Mouse (Mus musculus) ES-E14 (cell line): ENCODE measurements around the gene Enpp1. TPM values are rescaled to one million over a fixed set of nuclear protein-coding genes. Genes with fewer than 3 reads are reported as not detected.

Experiments
- DNase-seq: peaks from one replicate; pipeline ENCODE4 v3.0.0-alpha.2; 2013; ENCODE audit warnings: low read depth, low spot score
- H3K27ac ChIP-seq: 2 replicates; pipeline ENCODE4 v1.5.1; 2012; ENCODE audit warnings: low read depth, mild to moderate bottlenecking, low read length, moderate library complexity, mixed read lengths; ENCODE audit not compliant: poor library complexity, insufficient read depth, severe bottlenecking
- H3K36me3 ChIP-seq: 2 replicates; pipeline ENCODE4 v1.6.1; 2012; ENCODE audit warnings: mild to moderate bottlenecking, low read length, moderate library complexity, mixed read lengths; ENCODE audit not compliant: control insufficient read depth, poor library complexity, insufficient read depth, severe bottlenecking
- H3K4me1 ChIP-seq, 2 experiments: fragments of 150-350 bp in 1 of 2; sonication (generic) in 1 of 2; 2 replicates each; pipeline ENCODE4 v1.6.1; 2012; ENCODE audit warnings: low read length in 2 of 2, mild to moderate bottlenecking in 1 of 2, mixed read lengths in 1 of 2; ENCODE audit not compliant: control insufficient read depth in 2 of 2, insufficient read depth in 2 of 2, poor library complexity in 1 of 2
- H3K4me3 ChIP-seq, 2 experiments: fragments of 150-350 bp in 1 of 2; sonication (generic) in 1 of 2; 2 replicates each; pipeline ENCODE4 v1.5.1; 2012; ENCODE audit warnings: low read length in 2 of 2, low read depth in 1 of 2, mild to moderate bottlenecking in 1 of 2, mixed read lengths in 1 of 2; ENCODE audit not compliant: insufficient read depth in 1 of 2, poor library complexity in 1 of 2, severe bottlenecking in 1 of 2
- H3K9ac ChIP-seq: 2 replicates; pipeline ENCODE4 v1.6.1; 2012; ENCODE audit warnings: low read depth, mild to moderate bottlenecking, low read length, mixed read lengths; ENCODE audit not compliant: poor library complexity, insufficient read depth, severe bottlenecking
- H3K9me3 ChIP-seq: fragments of 150-350 bp; sonication (generic); 2 replicates; pipeline ENCODE4 v1.6.1; 2012; ENCODE audit warnings: low read depth, mild to moderate bottlenecking, low read length; ENCODE audit not compliant: control insufficient read depth, insufficient read depth
- CHD2 ChIP-seq: IDR thresholded peaks from 2 replicates; pipeline ENCODE4 v1.6.1; 2014; ENCODE audit warnings: mild to moderate bottlenecking, low read depth, low read length, inconsistent platforms
- HCFC1 ChIP-seq: IDR thresholded peaks from 2 replicates; pipeline ENCODE4 v1.6.1; 2012; ENCODE audit warnings: low read length, inconsistent platforms, borderline replicate concordance; ENCODE audit not compliant: insufficient read depth
- MAFK ChIP-seq: IDR thresholded peaks from 2 replicates; pipeline ENCODE4 v1.6.1; 2014; ENCODE audit warnings: mild to moderate bottlenecking, low read depth, low read length, inconsistent platforms; ENCODE audit not compliant: insufficient read depth
- ZC3H11A ChIP-seq: IDR thresholded peaks from 2 replicates; pipeline ENCODE4 v1.6.1; 2012; ENCODE audit warnings: low read depth, mild to moderate bottlenecking, inconsistent platforms, low read length, borderline replicate concordance
- ZNF384 ChIP-seq: IDR thresholded peaks from 2 replicates; pipeline ENCODE4 v1.6.1; 2012; ENCODE audit warnings: low read depth, low read length, inconsistent platforms
- in situ Hi-C, 2 experiments: fragments of 600-800 bp; cut with MboI; formaldehyde crosslinking; loops; one replicate each; pipeline ENCODE4 v1.15.1; 2025; ENCODE audit warnings: low sequenced_read_pairs in 2 of 2, inconsistent platforms in 1 of 2; ENCODE audit not compliant: unreplicated experiment in 2 of 2
- total RNA-seq: library from RNA; depleted of rRNA; stranded (reverse); fragments of 300-350 nt; gene quantifications from 2 replicates; pipeline ENCODE4 v1.2.3, GENCODE M21; 2012

The Enpp1 gene
- total RNA-seq, 1 experiment, result 0.62 TPM

DNA sequence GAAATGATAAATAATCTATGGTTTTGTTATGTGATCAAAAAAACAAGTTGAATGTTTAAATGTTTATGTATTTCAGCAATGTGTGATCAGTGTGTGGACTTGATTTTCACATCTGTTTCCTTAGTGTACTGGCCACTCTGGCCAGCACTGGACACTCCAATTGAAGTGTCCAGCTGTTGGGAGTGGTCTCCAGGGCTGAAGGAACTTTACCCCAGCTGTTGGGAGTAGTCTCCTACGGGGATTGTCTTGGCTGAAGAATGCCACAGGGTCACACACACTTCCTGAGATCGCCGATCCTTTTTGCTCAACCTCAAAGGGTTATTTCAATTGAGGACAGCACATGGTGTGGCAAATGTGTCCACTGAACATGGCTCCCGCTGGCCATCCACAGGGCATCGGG, 16.2 kb downstream of the Enpp1 start:
- no peak overlapping the region for H3K9ac ChIP-seq
- H3K4me1 ChIP-seq, result no peaks in the 10 kb centered on the region
- no peaks in the 10 kb centered on the region for H3K9me3 ChIP-seq
- DNase-seq, result no peak
- in situ Hi-C loops, result no loop called here
- H3K4me3 ChIP-seq, result no peak overlapping the region
- no peak for TF ChIP-seq CHD2
- TF ChIP-seq MAFK, result no peak
- TF ChIP-seq HCFC1, result no peak
- TF ChIP-seq ZC3H11A, result no peak
- no peak for TF ChIP-seq ZNF384
- H3K27ac ChIP-seq, result no peak overlapping the region
- H3K36me3 ChIP-seq, result no peaks in the 10 kb centered on the region

DNA sequence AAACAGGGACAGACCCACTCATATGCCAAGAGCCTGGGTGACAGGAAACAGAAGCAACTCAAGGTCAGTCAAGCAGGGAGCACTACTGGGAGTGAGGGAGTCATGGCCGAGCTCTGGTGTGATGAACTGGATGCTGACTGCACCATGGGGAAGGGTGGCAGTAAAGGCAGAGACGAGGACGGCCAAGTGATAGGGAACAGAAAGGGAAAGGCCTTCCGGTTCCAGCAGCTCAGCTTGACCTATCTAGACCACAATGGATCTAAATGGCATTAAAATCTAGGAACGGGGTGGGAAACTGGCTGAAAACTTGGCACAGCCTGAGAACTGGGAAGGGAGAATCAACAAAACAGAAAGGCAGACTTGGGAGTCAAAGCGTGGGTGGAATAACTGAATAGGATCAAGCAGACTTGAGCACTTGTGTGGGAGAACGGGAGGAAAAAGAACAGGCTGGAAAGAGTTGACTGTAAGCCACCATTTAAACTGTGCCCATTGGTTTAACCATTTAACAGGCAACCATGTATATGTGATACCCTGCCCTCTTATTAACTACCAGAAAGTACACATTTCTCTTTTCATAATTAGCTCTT, 29.3 kb downstream of the Enpp1 start:
- no peak overlapping the region for H3K9ac ChIP-seq
- in situ Hi-C loops, result no loop called here
- no peak overlapping the region for H3K27ac ChIP-seq
- H3K4me1 ChIP-seq, result peaks cover 6 to 7% of the 10 kb centered on the region in 2 experiments; a peak in 2 of 4 replicates
- no peaks in the 10 kb centered on the region for H3K9me3 ChIP-seq
- no peak for TF ChIP-seq ZNF384
- no peak for TF ChIP-seq ZC3H11A
- no peak for TF ChIP-seq HCFC1
- TF ChIP-seq MAFK, result no peak
- TF ChIP-seq CHD2, result no peak
- H3K4me3 ChIP-seq, result no peak overlapping the region
- DNase-seq, result no peak
- no peaks in the 10 kb centered on the region for H3K36me3 ChIP-seq

DNA sequence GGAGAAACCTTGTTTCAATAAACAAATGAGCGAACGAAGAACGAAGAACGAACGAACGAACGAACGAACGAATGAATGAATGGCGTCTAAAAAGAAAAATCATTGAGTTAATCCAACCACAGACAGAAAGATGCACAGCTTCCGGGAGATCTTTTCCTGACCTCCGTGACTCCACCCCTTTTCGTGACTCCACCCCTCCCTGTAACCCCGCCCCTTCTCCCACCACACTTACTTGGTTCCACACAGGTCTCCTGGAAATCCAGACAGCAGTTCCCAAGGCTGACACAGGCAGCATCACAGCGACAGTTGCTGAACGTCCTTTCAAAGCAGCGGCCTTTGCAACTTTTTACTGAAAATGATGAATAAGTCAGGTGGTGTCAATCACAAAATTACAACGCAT, 34.3 kb downstream of the Enpp1 start:
- Histone ChIP-seq H3K36me3 (no peaks in the 10 kb centered on the region), H3K4me3 (0 out of 4 replicates have a peak overlapping the region, but pooled peaks of 1 of the 2 experiments have one; percentile 12), H3K27ac (no peak overlapping the region), H3K9me3 (no peaks in the 10 kb centered on the region), H3K4me1 (no peaks in the 10 kb centered on the region), H3K9ac (no peak overlapping the region)
- TF ChIP-seq MAFK (no peak), ZNF384 (no peak), HCFC1 (no peak)
- in situ Hi-C loops, result no loop called here
- DNase-seq, result peak; percentile 20

DNA sequence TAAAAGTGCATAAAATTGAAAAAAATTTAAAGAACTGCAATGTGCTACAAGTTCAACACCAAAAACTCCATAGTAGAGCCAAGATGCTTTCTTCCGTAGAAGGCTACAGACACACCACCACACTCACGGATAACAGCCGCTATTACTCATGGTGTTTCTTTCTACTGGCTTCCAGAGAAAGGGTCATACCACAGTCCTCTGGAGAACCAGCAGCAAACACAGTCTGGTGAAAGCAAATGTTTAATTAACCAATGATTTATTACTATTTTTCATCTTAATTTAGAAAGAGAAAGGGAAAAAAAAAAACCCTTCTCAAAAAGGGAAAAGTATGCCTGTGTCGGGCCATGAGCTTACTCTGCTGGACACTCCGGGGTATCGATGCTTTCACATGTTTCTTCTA, 37.7 kb downstream of the Enpp1 start:
- DNase-seq, result no peak
- Histone ChIP-seq H3K9ac (no peak overlapping the region), H3K9me3 (no peaks in the 10 kb centered on the region), H3K4me1 (no peaks in the 10 kb centered on the region), H3K4me3 (no peak overlapping the region), H3K27ac (no peak overlapping the region), H3K36me3 (no peaks in the 10 kb centered on the region)
- no peak for TF ChIP-seq ZC3H11A
- TF ChIP-seq HCFC1, result no peak
- TF ChIP-seq MAFK, result no peak
- TF ChIP-seq CHD2, result no peak
- TF ChIP-seq ZNF384, result no peak
- in situ Hi-C loops, result no loop called here

DNA sequence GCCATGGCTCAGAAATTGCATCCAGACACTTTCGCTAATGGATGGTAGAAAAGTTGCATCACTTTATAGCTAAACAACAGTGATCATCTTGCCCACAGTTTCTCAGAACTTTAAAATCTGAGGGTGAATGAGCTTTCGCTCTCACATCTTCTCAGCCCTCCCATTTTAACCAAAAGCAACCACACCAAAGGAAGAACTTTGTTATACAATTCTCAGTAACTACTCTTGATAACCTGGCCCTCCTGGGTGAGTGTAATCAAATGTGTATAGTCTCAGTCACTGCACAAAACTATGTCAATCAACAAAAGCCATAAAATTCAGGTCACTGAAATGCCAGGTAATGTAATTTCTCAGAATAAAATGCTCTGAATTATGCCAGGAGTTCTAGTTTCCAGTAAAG, 39.0 kb downstream of the Enpp1 start:
- no peak for DNase-seq
- H3K4me3 ChIP-seq, result no peak overlapping the region
- H3K9ac ChIP-seq, result no peak overlapping the region
- in situ Hi-C loops, result no loop called here
- H3K36me3 ChIP-seq, result no peaks in the 10 kb centered on the region
- no peaks in the 10 kb centered on the region for H3K4me1 ChIP-seq
- H3K27ac ChIP-seq, result no peak overlapping the region
- no peaks in the 10 kb centered on the region for H3K9me3 ChIP-seq
- TF ChIP-seq HCFC1, result no peak
- TF ChIP-seq MAFK, result no peak
- TF ChIP-seq ZC3H11A, result no peak
- TF ChIP-seq CHD2, result no peak
- no peak for TF ChIP-seq ZNF384
